Mouse (Mus musculus) embryonic fibroblast, embryonic 13.5 days (primary cell): Measurements from ENCODE around the gene Clec11a.

Experiments
- CTCF ChIP-seq: IDR thresholded peaks from 2 replicates; pipeline ENCODE4 v1.5.1; 2011; ENCODE audit warnings: mild to moderate bottlenecking, control low read depth, low read length, moderate library complexity, borderline replicate concordance; ENCODE audit not compliant: insufficient read depth
- POLR2A ChIP-seq: IDR thresholded peaks from 2 replicates; pipeline ENCODE4 v1.6.1; 2011; ENCODE audit warnings: low read depth, mild to moderate bottlenecking, control low read depth, low read length, moderate library complexity

GRCm38 (mm10) chr7:44350957-44351711 lies 44.4 kb upstream of the Clec11a start:
- no peak for TF ChIP-seq CTCF
- TF ChIP-seq POLR2A, result no peak
